Mouse (Mus musculus): Measurements from ENCODE around the gene Scap. TPM values are rescaled to one million over a fixed set of nuclear protein-coding genes. Genes with fewer than 3 reads are reported as not detected.

Gene Scap
- total and polyA plus RNA-seq, 3 experiments, result 17.5 to 33.1 (median 28.0) TPM

DNA sequence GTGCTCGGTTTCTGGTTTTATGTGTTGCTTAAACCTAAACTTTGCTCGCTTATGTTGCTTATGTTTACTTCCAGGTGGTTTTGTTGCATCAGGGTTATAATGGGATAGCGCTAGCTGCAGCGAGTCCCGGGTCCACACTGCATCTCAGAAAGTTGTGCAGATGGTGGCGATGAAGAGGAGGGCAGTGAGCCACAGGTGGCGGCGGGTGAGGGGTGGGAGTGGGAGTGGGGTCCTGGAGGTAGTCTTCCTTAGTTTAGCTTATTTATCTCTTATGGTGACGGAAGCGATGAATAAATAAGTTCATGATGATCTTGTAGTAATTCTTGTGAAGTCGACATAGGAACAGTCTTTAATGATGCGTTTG is 790 bp downstream of the Scap start:
- Histone ChIP-seq H3K9ac (ENCODE audit: low read depth, low read length) (peak overlapping the region; percentile 78), H3K27ac (peak overlapping the region; percentile 71; the same call in 1 of the 2 replicates), H3K4me1 (ENCODE audit: control insufficient read depth, insufficient read depth, low read length) (peaks cover 2% of the 10 kb centered on the region), H3K79me2 (replicated peaks; ENCODE audit: control insufficient read depth, insufficient read depth, low read length) (0 out of 2 replicates have a peak, but pooled peaks cover 1% of the 10 kb centered on the region), H3K27me3 (ENCODE audit: control insufficient read depth, insufficient read depth, low read length) (no peaks in the 10 kb centered on the region), H3K36me3 (ENCODE audit: control insufficient read depth, insufficient read depth, low read length) (no peaks in the 10 kb centered on the region), H3K4me3 (peak overlapping the region; percentile 76)
- no peak for DNase-seq
- intact Hi-C loops (cut with DNase I), result loop anchor here (2.0 to 5.0 kb wide), 3 partner anchors 29 to 143 kb away; partner anchors contain the start of genes Elp6, Kif9, Klhl18 and Ptpn23
- 12% methylated on average over 12 of the region's 12 CpGs for WGBS
- no peak for TF ChIP-seq CTCF (IDR thresholded peaks at IDR 0.05)

DNA sequence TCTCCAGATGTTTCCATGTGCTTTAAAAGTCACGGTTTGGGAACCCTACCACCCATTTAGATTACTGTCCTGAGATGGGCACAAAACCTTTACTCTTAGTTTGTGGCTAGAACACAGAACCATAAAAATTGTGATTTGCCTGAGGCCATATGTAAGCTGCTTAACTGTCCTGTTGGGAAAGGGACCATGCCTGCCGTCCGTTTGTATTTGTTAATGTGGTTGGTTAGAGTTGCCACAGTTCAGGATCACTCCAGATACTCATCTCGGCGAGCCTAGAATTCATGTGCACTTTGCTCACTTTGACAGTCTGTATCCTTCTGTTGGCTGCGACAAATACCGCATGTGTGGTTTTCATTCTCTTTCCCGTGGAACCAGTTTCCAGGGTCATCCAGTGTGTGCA is 1.8 kb downstream of the Scap start:
- DNase-seq, result no peak
- Histone ChIP-seq H3K9ac (ENCODE audit: low read depth, low read length) (no peak overlapping the region), H3K4me1 (ENCODE audit: control insufficient read depth, insufficient read depth, low read length) (no peaks in the 10 kb centered on the region; the same call in 1 of the 2 replicates), H3K4me3 (no peak overlapping the region), H3K27ac (no peak overlapping the region), H3K36me3 (ENCODE audit: control insufficient read depth, insufficient read depth, low read length) (no peaks in the 10 kb centered on the region), H3K27me3 (ENCODE audit: control insufficient read depth, insufficient read depth, low read length) (no peaks in the 10 kb centered on the region), H3K79me2 (replicated peaks; ENCODE audit: control insufficient read depth, insufficient read depth, low read length) (0 out of 2 replicates have a peak, but pooled peaks cover 1% of the 10 kb centered on the region)
- WGBS, result 76% methylated on average over 8 of the region's 8 CpGs
- TF ChIP-seq EP300 (IDR thresholded peaks at IDR 0.05; ENCODE audit: insufficient read depth, low read depth, low read length), result no peak
- no peak for TF ChIP-seq CTCF (IDR thresholded peaks at IDR 0.05)
- no peak for TF ChIP-seq POLR2A (IDR thresholded peaks at IDR 0.05; ENCODE audit: insufficient read depth, low read depth, low read length)
- intact Hi-C loops (cut with DNase I), result loop anchor here (5.0 kb wide), 2 partner anchors 72 to 142 kb away; partner anchors contain the start of genes Kif9, Klhl18 and Ptpn23

DNA sequence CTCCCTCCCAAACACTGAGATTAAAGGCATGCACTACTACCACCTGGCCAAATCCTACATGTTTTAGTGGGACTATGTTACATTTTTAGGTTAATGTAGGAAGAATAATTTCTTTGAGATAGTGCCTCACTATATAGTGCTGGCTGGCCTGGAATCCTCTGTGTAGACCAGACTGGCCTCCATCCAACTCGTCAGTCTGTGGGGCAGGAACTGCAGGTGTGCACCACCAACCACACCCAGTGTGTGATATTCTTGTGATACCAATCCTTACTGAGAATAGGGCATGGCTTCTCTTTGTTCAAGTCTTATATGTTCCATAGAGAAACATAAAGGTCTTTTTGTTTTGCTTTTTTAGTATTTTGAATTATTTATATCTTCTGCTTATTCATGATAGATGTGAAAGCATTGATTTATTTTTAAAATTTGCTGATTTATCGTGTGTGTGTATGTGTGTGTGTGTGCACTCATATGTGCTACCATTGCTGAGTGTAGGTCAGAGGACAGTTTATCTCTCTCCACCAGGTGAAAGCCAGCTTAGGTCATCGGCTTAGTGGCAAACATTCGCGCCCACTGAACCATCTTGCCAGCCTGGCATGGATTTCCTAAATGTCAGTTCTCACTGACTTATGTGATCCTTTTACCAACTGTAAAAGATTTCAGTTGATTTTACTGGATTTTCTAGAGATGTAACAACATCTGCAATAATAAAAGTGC is 7.1 kb downstream of the Scap start:
- peaks cover 1% of the 10 kb centered on the region; the same call in 1 of the 2 replicates for H3K79me2 ChIP-seq (replicated peaks; ENCODE audit: control insufficient read depth, insufficient read depth, low read length)
- 79% methylated on average over 5 of the region's 5 CpGs for WGBS

DNA sequence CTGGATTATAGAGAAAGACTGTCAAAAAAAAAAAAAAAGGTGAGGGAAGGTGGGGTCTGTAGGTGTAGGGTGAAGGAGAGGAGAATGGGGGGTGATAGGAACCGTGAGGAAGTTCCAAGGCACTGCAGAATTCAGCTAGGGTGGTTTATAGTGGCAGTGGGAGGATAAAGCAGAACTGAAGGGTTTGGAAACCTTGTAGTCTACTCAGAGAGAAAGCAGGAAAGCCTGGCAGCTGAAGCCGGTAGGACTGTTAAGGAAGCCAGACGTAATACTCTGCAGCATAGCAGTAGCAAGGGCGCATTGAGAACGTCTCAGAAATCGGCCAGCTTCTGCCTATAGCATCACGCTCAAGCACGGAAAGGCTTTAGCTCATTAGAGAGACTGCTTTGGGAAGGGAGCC is 8.9 kb downstream of the Scap start:
- H3K27me3 ChIP-seq (ENCODE audit: control insufficient read depth, insufficient read depth, low read length), result no peaks in the 10 kb centered on the region
- no peak for DNase-seq
- no peak for TF ChIP-seq POLR2A (IDR thresholded peaks at IDR 0.05; ENCODE audit: insufficient read depth, low read depth, low read length)
- TF ChIP-seq EP300 (IDR thresholded peaks at IDR 0.05; ENCODE audit: insufficient read depth, low read depth, low read length), result no peak
- TF ChIP-seq CTCF (IDR thresholded peaks at IDR 0.05), result no peak
- intact Hi-C loops (cut with DNase I), result no loop called here
- no peaks in the 10 kb centered on the region; the same call in none of the 2 replicates for H3K79me2 ChIP-seq (replicated peaks; ENCODE audit: control insufficient read depth, insufficient read depth, low read length)
- no peak overlapping the region for H3K27ac ChIP-seq
- no peaks in the 10 kb centered on the region; the same call in 1 of the 2 replicates for H3K4me1 ChIP-seq (ENCODE audit: control insufficient read depth, insufficient read depth, low read length)
- H3K9ac ChIP-seq (ENCODE audit: low read depth, low read length), result no peak overlapping the region
- H3K36me3 ChIP-seq (ENCODE audit: control insufficient read depth, insufficient read depth, low read length), result no peaks in the 10 kb centered on the region
- no peak overlapping the region for H3K4me3 ChIP-seq
- WGBS, result 73% methylated on average over 8 of the region's 8 CpGs

More for the DNA sequence above, 7.1 kb downstream of the Scap start:
- Histone ChIP-seq H3K27me3 (ENCODE audit: control insufficient read depth, insufficient read depth, low read length) (no peaks in the 10 kb centered on the region), H3K36me3 (ENCODE audit: control insufficient read depth, insufficient read depth, low read length) (no peaks in the 10 kb centered on the region), H3K9ac (ENCODE audit: low read depth, low read length) (no peak overlapping the region), H3K27ac (no peak overlapping the region), H3K4me1 (ENCODE audit: control insufficient read depth, insufficient read depth, low read length) (no peaks in the 10 kb centered on the region; the same call in 1 of the 2 replicates), H3K4me3 (no peak overlapping the region)
- intact Hi-C loops (cut with DNase I), result no loop called here
- DNase-seq, result no peak
- TF ChIP-seq POLR2A (IDR thresholded peaks at IDR 0.05; ENCODE audit: insufficient read depth, low read depth, low read length) (no peak), EP300 (IDR thresholded peaks at IDR 0.05; ENCODE audit: insufficient read depth, low read depth, low read length) (no peak), CTCF (IDR thresholded peaks at IDR 0.05) (no peak)

DNA sequence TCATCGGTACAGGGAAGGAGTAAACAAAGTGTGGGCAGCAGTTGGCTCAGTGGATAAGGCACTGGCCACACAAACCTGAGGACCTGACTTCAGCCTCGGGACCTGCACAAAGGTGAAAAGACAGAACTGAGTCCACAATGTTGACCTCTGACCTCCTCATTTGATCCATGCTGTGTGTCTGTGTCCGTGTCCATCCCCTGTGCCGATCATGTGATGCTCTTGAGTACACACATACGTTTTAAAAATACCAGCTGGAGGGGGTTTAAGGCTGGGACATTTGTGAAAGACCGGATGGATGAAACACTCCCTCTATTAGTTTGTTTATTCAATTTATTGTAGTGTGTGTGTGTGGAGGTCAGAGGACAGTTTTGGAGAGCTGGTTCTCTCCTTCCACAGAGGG is 10.7 kb downstream of the Scap start:
- intact Hi-C loops (cut with DNase I), result no loop called here

DNA sequence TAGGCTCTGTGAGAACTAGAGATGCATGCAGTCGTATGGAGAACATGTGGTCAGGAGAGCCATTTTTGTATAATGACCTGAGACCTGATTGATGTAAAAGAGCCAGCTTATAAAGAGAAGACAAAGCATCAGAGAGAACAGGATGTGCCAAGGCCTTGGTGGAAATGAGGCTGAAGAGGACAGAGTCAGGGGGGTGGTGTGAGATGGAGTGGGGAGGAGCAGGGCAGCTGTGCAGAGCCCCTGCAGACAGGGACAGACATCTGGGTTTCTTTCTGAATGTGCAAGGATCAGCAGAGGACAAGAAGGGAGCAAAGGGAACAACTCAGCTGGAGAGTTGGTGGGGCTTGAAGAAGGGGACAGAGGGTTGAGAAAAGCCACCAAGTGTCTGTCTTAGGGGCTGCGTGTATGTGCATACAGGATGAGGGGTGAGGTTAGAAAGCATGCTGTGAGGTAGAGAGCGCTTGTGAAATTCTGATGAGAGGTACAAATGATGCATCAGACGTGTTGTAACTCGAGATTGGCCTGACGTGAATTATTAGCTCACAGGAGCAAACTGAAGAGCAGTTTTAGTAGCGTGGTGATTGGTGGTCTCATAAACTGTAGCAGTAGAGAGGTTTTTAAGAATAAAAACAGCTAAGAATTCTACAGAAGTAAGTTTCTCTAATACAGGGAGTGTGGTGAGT is 12.1 kb downstream of the Scap start:
- DNase-seq, result no peak
- no peaks in the 10 kb centered on the region for H3K36me3 ChIP-seq (ENCODE audit: control insufficient read depth, insufficient read depth, low read length)
- intact Hi-C loops (cut with DNase I), result no loop called here
- no peak overlapping the region for H3K27ac ChIP-seq
- no peaks in the 10 kb centered on the region; the same call in none of the 2 replicates for H3K79me2 ChIP-seq (replicated peaks; ENCODE audit: control insufficient read depth, insufficient read depth, low read length)
- H3K4me1 ChIP-seq (ENCODE audit: control insufficient read depth, insufficient read depth, low read length), result no peaks in the 10 kb centered on the region; the same call in 1 of the 2 replicates
- no peak overlapping the region for H3K9ac ChIP-seq (ENCODE audit: low read depth, low read length)
- H3K27me3 ChIP-seq (ENCODE audit: control insufficient read depth, insufficient read depth, low read length), result no peaks in the 10 kb centered on the region
- WGBS, result 82% methylated on average over 7 of the region's 7 CpGs
- TF ChIP-seq CTCF (IDR thresholded peaks at IDR 0.05), result no peak
- no peak for TF ChIP-seq POLR2A (IDR thresholded peaks at IDR 0.05; ENCODE audit: insufficient read depth, low read depth, low read length)
- no peak for TF ChIP-seq EP300 (IDR thresholded peaks at IDR 0.05; ENCODE audit: insufficient read depth, low read depth, low read length)
- no peak overlapping the region for H3K4me3 ChIP-seq

More for the DNA sequence above, 10.7 kb downstream of the Scap start:
- DNase-seq, result no peak
- Histone ChIP-seq H3K4me1 (ENCODE audit: control insufficient read depth, insufficient read depth, low read length) (no peaks in the 10 kb centered on the region; the same call in 1 of the 2 replicates), H3K9ac (ENCODE audit: low read depth, low read length) (no peak overlapping the region), H3K27me3 (ENCODE audit: control insufficient read depth, insufficient read depth, low read length) (no peaks in the 10 kb centered on the region), H3K79me2 (replicated peaks; ENCODE audit: control insufficient read depth, insufficient read depth, low read length) (no peaks in the 10 kb centered on the region; the same call in none of the 2 replicates), H3K4me3 (no peak overlapping the region), H3K27ac (no peak overlapping the region), H3K36me3 (ENCODE audit: control insufficient read depth, insufficient read depth, low read length) (no peaks in the 10 kb centered on the region)
- 79% methylated on average over 6 of the region's 6 CpGs for WGBS
- TF ChIP-seq POLR2A (IDR thresholded peaks at IDR 0.05; ENCODE audit: insufficient read depth, low read depth, low read length), result no peak

All from heart, adult 2 months (tissue).